In genomic region chrX:51206432-51206831, GRCm38 (mm10) we compare ENCODE assay signal across 8 mouse cellular contexts. TPM values are rescaled to one million over a fixed set of nuclear protein-coding genes. Genes with fewer than 3 reads are reported as not detected.
DNase-seq lines count a peak whose midpoint lies in the region; ATAC-seq lines count a peak whose summit lies in the region.

TSS of gene Mbnl3 (minus strand) at chrX:51206532.

- no peaks in the 10 kb centered on the region for H3K4me1 ChIP-seq in forebrain, embryonic 14.5 days (ENCODE audit: control insufficient read depth, insufficient read depth, low read length)
- peaks cover 3% of the 10 kb centered on the region; the same call in 1 of the 2 replicates for H3K4me1 ChIP-seq in liver, embryonic 16.5 days (ENCODE audit: control insufficient read depth, low read depth, low read length)

- no peak for ATAC-seq in CD4-positive, CD25-positive, alpha-beta regulatory T cell, adult 4 months
- no peak for ATAC-seq in forebrain, embryonic 14.5 days
- no peak for ATAC-seq in liver, embryonic 16.5 days (ENCODE audit: low read depth)

- peak; percentile 2 for DNase-seq in embryo, embryonic 11 days
- DNase-seq in embryo, embryonic 9.5 days (ENCODE audit: extremely low spot score) = no peak
- DNase-seq in forebrain, embryonic 14.5 days (ENCODE audit: low spot score) = no peak
- no peak for DNase-seq in layer of hippocampus, postnatal 36 days
- no peak for DNase-seq in thymus, postnatal 10 days (ENCODE audit: low spot score in 2 of 2)
- DNase-seq in right cerebral cortex, adult 2 months (ENCODE audit: low spot score in 2 of 2) = no peak

- H3K4me3 ChIP-seq in forebrain, embryonic 14.5 days (ENCODE audit: low read depth, low read length) = peak within 1 kb of the TSS; percentile 44
- peak within 1 kb of the TSS; percentile 71 for H3K4me3 ChIP-seq in liver, embryonic 16.5 days (ENCODE audit: low read depth, low read length)

- no peaks in the 10 kb centered on the region for H3K9me3 ChIP-seq in forebrain, embryonic 14.5 days (replicated peaks; ENCODE audit: control insufficient read depth, low read length)
- H3K9me3 ChIP-seq in liver, embryonic 16.5 days (replicated peaks; ENCODE audit: control insufficient read depth, low read length) = no peaks in the 10 kb centered on the region

- H3K27me3 ChIP-seq in forebrain, embryonic 14.5 days (replicated peaks; ENCODE audit: control insufficient read depth, insufficient read depth, low read length) = no peaks in the 10 kb centered on the region
- H3K27me3 ChIP-seq in liver, embryonic 16.5 days (ENCODE audit: control insufficient read depth, insufficient read depth, low read depth, low read length) = peaks cover 4% of the 10 kb centered on the region; the same call in 1 of the 2 replicates

- H3K9ac ChIP-seq in forebrain, embryonic 14.5 days (ENCODE audit: low read length) = peak within 1 kb of the TSS; percentile 54
- peak within 1 kb of the TSS; percentile 68 for H3K9ac ChIP-seq in liver, embryonic 16.5 days (ENCODE audit: low read depth, low read length)

- H3K36me3 ChIP-seq in forebrain, embryonic 14.5 days (ENCODE audit: control insufficient read depth, insufficient read depth, low read length) = no peaks in the 10 kb centered on the region
- H3K36me3 ChIP-seq in liver, embryonic 16.5 days (ENCODE audit: control insufficient read depth, insufficient read depth) = no peaks in the 10 kb centered on the region

- H3K4me2 ChIP-seq in forebrain, embryonic 14.5 days (ENCODE audit: low read length) = peak within 1 kb of the TSS; percentile 72
- H3K4me2 ChIP-seq in liver, embryonic 16.5 days (ENCODE audit: low read depth, low read length) = peak within 1 kb of the TSS; percentile 73

- H3K27ac ChIP-seq in forebrain, embryonic 14.5 days (ENCODE audit: low read depth, low read length) = no peak within 1 kb of the TSS
- H3K27ac ChIP-seq in liver, embryonic 16.5 days (ENCODE audit: low read length) = peak within 1 kb of the TSS; percentile 79; the same call in 1 of the 2 replicates

- 40% methylated on average over 11 of the region's 11 CpGs for WGBS in forebrain, embryonic 14.5 days
- WGBS in liver, embryonic 16.5 days (ENCODE audit: insufficient replicate concordance) = 37% methylated on average over 11 of the region's 11 CpGs

RNA-seq across cellular contexts. Expression of gene Mbnl3, which starts in this region (rescaled TPM):
- polyA plus RNA-seq in CD4-positive, CD25-positive, alpha-beta regulatory T cell, adult 4 months (2017; shearing (Covaris generic)) = 10 to 100 TPM; 34.5 to 43.4 TPM
- 2.5 and 3.9 TPM in 2 replicates for polyA plus RNA-seq in forebrain, embryonic 14.5 days (2014; fragmentation: Nextera tagmentation; extraction: Ambion mirVana)
- 5.5 and 5.9 TPM in 2 replicates for polyA plus RNA-seq in liver, embryonic 16.5 days (2015; fragmentation: Nextera tagmentation; extraction: Ambion mirVana)
- total RNA-seq in layer of hippocampus, postnatal 36 days (2021) = not detected
